Mouse (Mus musculus) testis, adult 2 months (tissue): ENCODE data around the gene Mitf.

ENCODE experiments used
- CTCF ChIP-seq: fragments of 200-500 bp; IDR thresholded peaks from 2 replicates; pipeline ENCODE4 v1.5.1; 2012; ENCODE audit warnings: low read depth, mild to moderate bottlenecking, inconsistent platforms, low read length, moderate library complexity; ENCODE audit not compliant: control insufficient read depth, insufficient read depth, insufficient replicate concordance
- POLR2A ChIP-seq: fragments of 200-500 bp; IDR thresholded peaks from 2 replicates; pipeline ENCODE4 v1.6.1; 2012; ENCODE audit warnings: low read depth, mild to moderate bottlenecking, inconsistent platforms, low read length, moderate library complexity; ENCODE audit not compliant: control insufficient read depth

DNA sequence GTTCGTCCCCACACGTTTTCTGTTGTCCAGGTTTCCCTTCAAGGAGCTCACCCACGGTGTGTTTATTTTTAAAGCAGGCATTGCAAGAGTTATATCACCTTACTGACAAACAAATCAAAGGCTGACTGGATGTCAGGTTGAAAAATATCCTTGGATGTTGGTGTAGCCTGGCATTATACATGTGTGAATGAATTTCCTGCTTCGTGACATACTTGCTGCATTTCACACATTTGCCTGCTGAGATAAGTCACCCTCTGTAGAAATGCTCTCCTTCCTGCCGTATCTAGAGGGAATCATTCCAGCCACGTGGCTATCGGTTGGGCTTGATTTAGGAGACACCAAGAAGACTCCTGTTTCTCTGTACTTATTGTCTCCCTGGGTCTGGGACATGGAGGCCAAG lies 17.2 kb upstream of the Mitf start:
- TF ChIP-seq CTCF (no peak), POLR2A (no peak)
